In the genomic region with DNA sequence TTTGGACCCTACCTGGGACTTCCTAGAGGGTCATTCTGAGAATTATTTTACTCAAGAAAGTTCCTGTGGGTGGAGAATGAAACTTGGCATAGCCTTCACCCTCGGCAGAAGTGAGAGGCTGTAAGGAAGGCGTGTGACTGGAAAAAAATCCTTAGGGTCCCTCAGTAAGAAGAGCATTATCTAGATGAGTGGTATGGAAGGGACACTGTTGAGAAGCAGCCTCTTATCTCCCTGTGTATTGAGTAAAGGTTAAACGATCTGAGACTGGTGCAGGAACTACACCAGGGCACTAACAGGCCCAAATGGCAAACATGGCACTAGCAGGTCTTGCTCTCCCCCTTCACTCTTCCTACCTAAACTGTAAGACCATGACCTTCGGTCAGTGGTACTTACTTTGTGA, we compare ENCODE assay signal across 9 mouse cellular contexts. TPM values are rescaled to one million over a fixed set of nuclear protein-coding genes. Genes with fewer than 3 reads are reported as not detected.
DNase-seq lines count a peak whose midpoint lies in the region; ATAC-seq lines count a peak whose summit lies in the region.
"Had no signal": no experiment of that assay in that cellular context is flagged by ENCODE, and none has a peak within 500 bp of the region (broad histone marks: within the 10 kb centered on the region; RNA-seq: fewer than 3 reads in every experiment).

No protein-coding gene starts in this region.

- peaks cover 19% of the 10 kb centered on the region for H3K36me3 ChIP-seq in kidney, embryonic 15.5 days
- peaks cover 17% of the 10 kb centered on the region for H3K36me3 ChIP-seq in hindbrain, embryonic 14.5 days (replicated peaks; ENCODE audit: control insufficient read depth, insufficient read depth)
- peaks cover 13% of the 10 kb centered on the region for H3K36me3 ChIP-seq in midbrain, embryonic 13.5 days

- ATAC-seq in kidney, embryonic 15.5 days (replicated peaks; ENCODE audit: low FRiP score), result peak; percentile 22
- peak; percentile 15; the same call in 1 of the 2 replicates for ATAC-seq in common myeloid progenitor, adult 5-6 weeks (replicated peaks; ENCODE audit: low read depth, poor library complexity, severe bottlenecking)
- peak; percentile 21; the same call in 1 of the 2 replicates for ATAC-seq in hindbrain, embryonic 14.5 days (ENCODE audit: low FRiP score)
- ATAC-seq in midbrain, embryonic 13.5 days, result peak; percentile 41

- H3K9ac ChIP-seq in kidney, embryonic 15.5 days, result peak overlapping the region; percentile 89; the same call in 1 of the 2 replicates
- H3K9ac ChIP-seq in hindbrain, embryonic 14.5 days, result peak overlapping the region; percentile 93
- peak overlapping the region; percentile 89; the same call in 1 of the 2 replicates for H3K9ac ChIP-seq in midbrain, embryonic 13.5 days (replicated peaks)

- no peak overlapping the region for H3K27ac ChIP-seq in kidney, embryonic 15.5 days
- H3K27ac ChIP-seq in hindbrain, embryonic 14.5 days, result no peak overlapping the region
- no peak overlapping the region for H3K27ac ChIP-seq in midbrain, embryonic 13.5 days

- peaks cover 15% of the 10 kb centered on the region; the same call in 1 of the 2 replicates for H3K9me3 ChIP-seq in kidney, embryonic 15.5 days (replicated peaks)
- H3K9me3 ChIP-seq in hindbrain, embryonic 14.5 days (ENCODE audit: control insufficient read depth, low read length), result peaks cover 13% of the 10 kb centered on the region; the same call in 1 of the 2 replicates
- peaks cover 8% of the 10 kb centered on the region; the same call in 1 of the 2 replicates for H3K9me3 ChIP-seq in midbrain, embryonic 13.5 days

- H3K27me3 ChIP-seq in kidney, embryonic 15.5 days, result no peaks in the 10 kb centered on the region
- no peaks in the 10 kb centered on the region for H3K27me3 ChIP-seq in hindbrain, embryonic 14.5 days (ENCODE audit: control insufficient read depth, insufficient read depth, low read length)
- H3K27me3 ChIP-seq in midbrain, embryonic 13.5 days, result peaks cover 3% of the 10 kb centered on the region; the same call in 1 of the 2 replicates

- H3K4me2 ChIP-seq in kidney, embryonic 15.5 days, result peak overlapping the region; percentile 73
- peak overlapping the region; percentile 56 for H3K4me2 ChIP-seq in hindbrain, embryonic 14.5 days (replicated peaks)
- peak overlapping the region; percentile 76 for H3K4me2 ChIP-seq in midbrain, embryonic 13.5 days (replicated peaks)

- H3K4me1 ChIP-seq in kidney, embryonic 15.5 days, result peaks cover 14% of the 10 kb centered on the region
- peaks cover 9% of the 10 kb centered on the region for H3K4me1 ChIP-seq in hindbrain, embryonic 14.5 days (replicated peaks; ENCODE audit: control insufficient read depth, insufficient read depth, low read length)
- peaks cover 21% of the 10 kb centered on the region for H3K4me1 ChIP-seq in midbrain, embryonic 13.5 days (replicated peaks)

- no peak for DNase-seq in kidney, postnatal 25 days
- no peak for DNase-seq in hindbrain, embryonic 14.5 days (ENCODE audit: low spot score)
- DNase-seq in gastrocnemius, adult 8-10 months (ENCODE audit: low spot score in 2 of 2), result no peak
- no peak for DNase-seq in urinary bladder, postnatal 10 days (ENCODE audit: low spot score)
- no peak for DNase-seq in layer of hippocampus, adult 11-12 months (ENCODE audit: low spot score)

- 85% methylated on average over 4 of the region's 4 CpGs for WGBS in kidney, embryonic 15.5 days
- 91% methylated on average over 4 of the region's 4 CpGs for WGBS in hindbrain, embryonic 14.5 days
- WGBS in midbrain, embryonic 13.5 days, result 88% methylated on average over 4 of the region's 4 CpGs

- H3K4me3 ChIP-seq in kidney, embryonic 15.5 days (replicated peaks), result peak overlapping the region; percentile 88
- H3K4me3 ChIP-seq in hindbrain, embryonic 14.5 days (replicated peaks; ENCODE audit: low read length), result peak overlapping the region; percentile 79
- H3K4me3 ChIP-seq in midbrain, embryonic 13.5 days (replicated peaks), result peak overlapping the region; percentile 94

RNA-seq across cellular contexts. Expression of gene Zfp445, which starts 0.4 kb away (rescaled TPM):
- 70.8 and 71.3 TPM in 2 replicates for polyA plus RNA-seq in kidney, embryonic 15.5 days (2015; fragmentation: Nextera tagmentation; extraction: Ambion mirVana)
- total RNA-seq in common myeloid progenitor, adult 5-6 weeks (2017), result 61.1 and 81.9 TPM in 2 replicates
- 97.7 and 104 TPM in 2 replicates for polyA plus RNA-seq in hindbrain, embryonic 14.5 days (2014; fragmentation: Nextera tagmentation; extraction: Ambion mirVana)
- polyA plus RNA-seq in midbrain, embryonic 13.5 days (2015; fragmentation: Nextera tagmentation; extraction: Ambion mirVana), result 109 and 116 TPM in 2 replicates
- 10 to 100 TPM; 24.8 to 35.2 (median 34.0) TPM for total RNA-seq in gastrocnemius, adult 8-10 months (2022)

RNA-seq across cellular contexts. Expression of gene Zkscan7, which starts 19.3 kb away (rescaled TPM):
- 5.0 TPM in 2 replicates for polyA plus RNA-seq in kidney, embryonic 15.5 days (2015; fragmentation: Nextera tagmentation; extraction: Ambion mirVana)
- total RNA-seq in common myeloid progenitor, adult 5-6 weeks (2017), result 3.7 and 5.4 TPM in 2 replicates
- polyA plus RNA-seq in hindbrain, embryonic 14.5 days (2014; fragmentation: Nextera tagmentation; extraction: Ambion mirVana), result 1.9 and 2.2 TPM in 2 replicates
- 4.7 TPM in 2 replicates for polyA plus RNA-seq in midbrain, embryonic 13.5 days (2015; fragmentation: Nextera tagmentation; extraction: Ambion mirVana)
- total RNA-seq in gastrocnemius, adult 8-10 months (2022), result 1 to 10 TPM; 3.9 to 4.6 (median 4.4) TPM

RNA-seq across cellular contexts. Expression of gene Gm35549, which starts 22.4 kb away (rescaled TPM):
- 0.39 and 0.44 TPM in 2 replicates for polyA plus RNA-seq in kidney, embryonic 15.5 days (2015; fragmentation: Nextera tagmentation; extraction: Ambion mirVana)
- total RNA-seq in common myeloid progenitor, adult 5-6 weeks (2017), result not detected in 2 replicates
- polyA plus RNA-seq in hindbrain, embryonic 14.5 days (2014; fragmentation: Nextera tagmentation; extraction: Ambion mirVana), result 0.56 and 0.95 TPM in 2 replicates
- polyA plus RNA-seq in midbrain, embryonic 13.5 days (2015; fragmentation: Nextera tagmentation; extraction: Ambion mirVana), result 0.28 TPM in 1 of 2 replicates, not detected in the other
- total RNA-seq in gastrocnemius, adult 8-10 months (2022), result not detected
- polyA plus RNA-seq: gonadal fat pad, adult 2 months had no signal

RNA-seq across cellular contexts. Expression of gene Zfp105, which starts 56.7 kb away (rescaled TPM):
- polyA plus RNA-seq in kidney, embryonic 15.5 days (2015; fragmentation: Nextera tagmentation; extraction: Ambion mirVana), result 24.0 and 25.2 TPM in 2 replicates
- 3.2 TPM in 1 of 2 replicates, not detected in the other for total RNA-seq in common myeloid progenitor, adult 5-6 weeks (2017)
- 16.1 and 17.0 TPM in 2 replicates for polyA plus RNA-seq in hindbrain, embryonic 14.5 days (2014; fragmentation: Nextera tagmentation; extraction: Ambion mirVana)
- polyA plus RNA-seq in midbrain, embryonic 13.5 days (2015; fragmentation: Nextera tagmentation; extraction: Ambion mirVana), result 31.0 and 32.4 TPM in 2 replicates
- under 1 TPM; 0.19 to 0.79 (median 0.52) TPM for total RNA-seq in gastrocnemius, adult 8-10 months (2022)
